10 mouse cellular contexts compared by ENCODE assay signal in genomic region chr9:122736742-122737141, GRCm38 (mm10). TPM values are rescaled to one million over a fixed set of nuclear protein-coding genes. Genes with fewer than 3 reads are reported as not detected.
DNase-seq lines count a peak whose midpoint lies in the region; ATAC-seq and TF ChIP-seq lines count a peak whose summit lies in the region.
"Had no signal": no experiment of that assay in that cellular context is flagged by ENCODE, and none has a peak within 500 bp of the region (broad histone marks: within the 10 kb centered on the region; RNA-seq: fewer than 3 reads in every experiment).

No protein-coding gene starts in this region.

- peak; percentile 69 for DNase-seq in kidney, adult 2 months
- peak; percentile 79 for DNase-seq in CD4-positive, CD25-positive, alpha-beta regulatory T cell, adult 2 months (ENCODE audit: low read depth, low spot score)
- peak; percentile 32 for DNase-seq in T-cell, adult 2 months (ENCODE audit: low spot score)
- peak; percentile 79 for DNase-seq in embryo, embryonic 10 days (ENCODE audit: low spot score)
- peak; percentile 68 for DNase-seq in kidney, postnatal 14 days
- DNase-seq in retina, adult 2 months (ENCODE audit: low read depth, low spot score) = peak; percentile 61

- H3K9ac ChIP-seq in kidney, embryonic 14.5 days (ENCODE audit: low read depth, low read length) = no peak overlapping the region
- H3K9ac ChIP-seq: midbrain, embryonic 12.5 days had no signal

- H3K4me1 ChIP-seq in kidney, adult 2 months (ENCODE audit: control insufficient read depth, insufficient read depth, low read length) = no peaks in the 10 kb centered on the region
- H3K4me1 ChIP-seq in kidney, embryonic 14.5 days (ENCODE audit: control insufficient read depth, insufficient read depth, low read length) = 0 out of 2 replicates have a peak, but pooled peaks cover 3% of the 10 kb centered on the region
- H3K4me1 ChIP-seq: midbrain, embryonic 12.5 days had no signal

- H3K27ac ChIP-seq in kidney, adult 2 months (ENCODE audit: insufficient read depth, low read depth, low read length) = no peak overlapping the region
- no peak overlapping the region for H3K27ac ChIP-seq in kidney, embryonic 14.5 days (ENCODE audit: low read depth, low read length)
- H3K27ac ChIP-seq: midbrain, embryonic 12.5 days had no signal

- ATAC-seq in kidney, embryonic 14.5 days (ENCODE audit: low FRiP score, low TSS enrichment) = no peak
- ATAC-seq in monocyte, adult 5-6 weeks (replicated peaks; ENCODE audit: insufficient number of reproducible peaks, low FRiP score, low TSS enrichment, poor library complexity, severe bottlenecking) = no peak

- no peaks in the 10 kb centered on the region for H3K9me3 ChIP-seq in kidney, embryonic 14.5 days (ENCODE audit: control insufficient read depth, low read length)

- no peaks in the 10 kb centered on the region for H3K36me3 ChIP-seq in kidney, adult 2 months (ENCODE audit: control insufficient read depth, insufficient read depth, low read length)
- H3K36me3 ChIP-seq in kidney, embryonic 14.5 days (ENCODE audit: control insufficient read depth, insufficient read depth, low read length) = no peaks in the 10 kb centered on the region
- H3K36me3 ChIP-seq: midbrain, embryonic 12.5 days had no signal

- 10% methylated on average over 4 of the region's 4 CpGs for WGBS in kidney, adult 2 months
- WGBS in kidney, embryonic 14.5 days = 23% methylated on average over 4 of the region's 4 CpGs

- peak; percentile 27; the same call in 1 of the 2 replicates for TF ChIP-seq CTCF in kidney, adult 2 months (conservative IDR thresholded peaks at IDR 0.05; ENCODE audit: insufficient read depth, insufficient read length, low read depth, low read length)

- H3K27me3 ChIP-seq in kidney, adult 2 months (replicated peaks; ENCODE audit: control insufficient read depth, insufficient read depth, low read length) = no peaks in the 10 kb centered on the region
- H3K27me3 ChIP-seq in kidney, embryonic 14.5 days (ENCODE audit: control insufficient read depth, insufficient read depth, low read length) = no peaks in the 10 kb centered on the region

- H3K4me3 ChIP-seq in kidney, adult 2 months (ENCODE audit: insufficient read depth, low read depth, low read length) = no peak overlapping the region
- H3K4me3 ChIP-seq in kidney, embryonic 14.5 days (ENCODE audit: low read length) = no peak overlapping the region
- H3K4me3 ChIP-seq: erythroblast, embryonic 14.5 days; midbrain, embryonic 12.5 days had no signal

- TF ChIP-seq POLR2A in kidney, adult 2 months (IDR thresholded peaks at IDR 0.05; ENCODE audit: low read depth, low read length) = no peak

- H3K4me2 ChIP-seq in kidney, embryonic 14.5 days (replicated peaks; ENCODE audit: low read depth, low read length) = no peak overlapping the region
- H3K4me2 ChIP-seq: midbrain, embryonic 12.5 days had no signal

RNA-seq across cellular contexts. Expression of gene Topaz1, which starts 10.4 kb away (rescaled TPM):
- polyA plus RNA-seq in kidney, adult 2 months (2012; rRNA removed) = not detected in 2 replicates
- polyA plus RNA-seq in kidney, embryonic 14.5 days (2014; fragmentation: Nextera tagmentation; extraction: Ambion mirVana) = not detected in 2 replicates
- not detected in 3 replicates for total RNA-seq in monocyte, adult 5-6 weeks (2017)
- polyA plus RNA-seq: midbrain, embryonic 12.5 days had no signal
